Mouse (Mus musculus) intestine, embryonic 16.5 days (tissue): Measurements from ENCODE around the gene Gm7029. TPM values are rescaled to one million over a fixed set of nuclear protein-coding genes. Genes with fewer than 3 reads are reported as not detected.
"Not testable (repeated sequence)": the region's sequence is repeated elsewhere in the genome, so short reads cannot be mapped to it uniquely, and the experiment has no call there.

Source experiments
- ATAC-seq: fragments of 200-750 bp; cut with Nextera tagmentation; 2 replicates; pipeline ENCODE4 v1.8.0; 2017; ENCODE audit warnings: moderate TSS enrichment, moderate library complexity
- H3K27ac ChIP-seq: fragments of 300-500 bp; sonication (generic); 2 replicates; pipeline ENCODE4 v1.5.1; 2014; ENCODE audit warnings: mild to moderate bottlenecking, low read length
- H3K27me3 ChIP-seq: fragments of 300-500 bp; sonication (generic); replicated peaks from 2 replicates; pipeline ENCODE4 v1.6.1; 2014; ENCODE audit warnings: low read length, control low read depth, mixed read lengths; ENCODE audit not compliant: control insufficient read depth, insufficient read depth
- H3K36me3 ChIP-seq: fragments of 300-500 bp; sonication (generic); 2 replicates; pipeline ENCODE4 v1.6.1; 2014; ENCODE audit warnings: low read length, control low read depth; ENCODE audit not compliant: control insufficient read depth, insufficient read depth
- H3K4me1 ChIP-seq: fragments of 300-500 bp; sonication (generic); 2 replicates; pipeline ENCODE4 v1.6.1; 2014; ENCODE audit warnings: low read length, control low read depth, mixed read lengths; ENCODE audit not compliant: control insufficient read depth, insufficient read depth
- H3K4me2 ChIP-seq: fragments of 300-500 bp; sonication (generic); 2 replicates; pipeline ENCODE4 v1.6.1; 2014; ENCODE audit warnings: low read depth, low read length, control low read depth
- H3K4me3 ChIP-seq: fragments of 300-500 bp; sonication (generic); 2 replicates; pipeline ENCODE4 v1.5.1; 2014; ENCODE audit warnings: mild to moderate bottlenecking, low read length
- H3K9ac ChIP-seq: fragments of 300-500 bp; sonication (generic); 2 replicates; pipeline ENCODE4 v1.6.1; 2014; ENCODE audit warnings: low read depth, low read length
- H3K9me3 ChIP-seq: fragments of 300-500 bp; sonication (generic); 2 replicates; pipeline ENCODE4 v1.6.1; 2016; ENCODE audit warnings: low read length, control low read depth; ENCODE audit not compliant: control insufficient read depth
- WGBS: fragments of 180-500 bp; shearing (Covaris S2); extraction: QIAGEN DNeasy Blood & Tissue Kit; methylation state at CpG from one replicate; pipeline ENCODE4 v1.1.7; 2014; 5-methylcytosine and 5-hydroxymethylcytosine counted together
- polyA plus RNA-seq: library from polyadenylated mRNA; unstranded; fragments of >200 nt; fragmentation: Nextera tagmentation; extraction: Ambion mirVana; gene quantifications from 2 replicates; pipeline ENCODE4 v1.2.1, GENCODE M21; 2015

Gene Gm7029
- not detected in 2 replicates for polyA plus RNA-seq

GRCm38 (mm10) chr17:33873537-33873936 lies at the start of gene Gm7029:
Gm7029 (plus strand) TSS chr17:33873837.
- not testable (repeated sequence) for ATAC-seq, H3K27ac ChIP-seq, H3K9ac ChIP-seq, H3K27me3 ChIP-seq, H3K4me2 ChIP-seq, H3K4me1 ChIP-seq, H3K4me3 ChIP-seq, H3K9me3 ChIP-seq, H3K36me3 ChIP-seq
- 89% methylated on average over 3 of the region's 12 CpGs for whole genome bisulfite sequencing

GRCm38 (mm10) chr17:33824084-33824996 lies 49.3 kb upstream of the Gm7029 start, which contains the start of the genes Rps28 and Ndufa7:
Rps28 (minus strand) TSS chr17:33824562.
Ndufa7 (plus strand) TSS chr17:33824572.
- ATAC-seq: peak; percentile 89
- Histone ChIP-seq H3K4me2 (peak within 1 kb of the TSS; percentile 86), H3K4me3 (peak within 1 kb of the TSS; percentile 75), H3K36me3 (peaks cover 19% of the 10 kb centered on the region; the same call in 1 of the 2 replicates), H3K27me3 (no peaks in the 10 kb centered on the region), H3K27ac (peak within 1 kb of the TSS; percentile 87), H3K9ac (peak within 1 kb of the TSS; percentile 83), H3K4me1 (peaks cover 20% of the 10 kb centered on the region), H3K9me3 (no peaks in the 10 kb centered on the region)
- WGBS: under 1% methylated on average over 51 of the region's 51 CpGs

GRCm38 (mm10) chr17:33824997-33825330 lies 48.7 kb upstream of the Gm7029 start:
- 5% methylated on average over 6 of the region's 6 CpGs for WGBS
- not testable (repeated sequence) for ATAC-seq, H3K27me3 ChIP-seq, H3K9me3 ChIP-seq
- H3K27ac ChIP-seq: peak overlapping the region; percentile 87
- peak overlapping the region; percentile 80 for H3K9ac ChIP-seq
- H3K36me3 ChIP-seq: peaks cover 16% of the 10 kb centered on the region; the same call in 1 of the 2 replicates
- H3K4me2 ChIP-seq: peak overlapping the region; percentile 74
- peaks cover 20% of the 10 kb centered on the region for H3K4me1 ChIP-seq
- peak overlapping the region; percentile 75 for H3K4me3 ChIP-seq

GRCm38 (mm10) chr17:33825462-33825861 lies 48.2 kb upstream of the Gm7029 start:
- WGBS: 78% methylated on average over 8 of the region's 8 CpGs
- Histone ChIP-seq H3K9ac (no peak overlapping the region), H3K27ac (no peak overlapping the region), H3K4me3 (peak overlapping the region; percentile 75), H3K9me3 (no peaks in the 10 kb centered on the region), H3K4me2 (peak overlapping the region; percentile 74), H3K27me3 (no peaks in the 10 kb centered on the region), H3K36me3 (peaks cover 13% of the 10 kb centered on the region; the same call in 1 of the 2 replicates), H3K4me1 (peaks cover 20% of the 10 kb centered on the region)
- ATAC-seq: no peak

- WGBS: 0% methylated on average over 3 of the region's 3 CpGs
- no peak overlapping the region for H3K9ac ChIP-seq
- H3K4me2 ChIP-seq: no peak overlapping the region
- H3K9me3 ChIP-seq: no peaks in the 10 kb centered on the region
- H3K36me3 ChIP-seq: peaks cover 11% of the 10 kb centered on the region; the same call in 1 of the 2 replicates
- no peak for ATAC-seq
- peaks cover 20% of the 10 kb centered on the region for H3K4me1 ChIP-seq
- H3K27me3 ChIP-seq: no peaks in the 10 kb centered on the region
- H3K27ac ChIP-seq: no peak overlapping the region
- no peak overlapping the region for H3K4me3 ChIP-seq
These were observed 46.8 kb upstream of the Gm7029 start for GRCm38 (mm10) chr17:33826850-33827249.

GRCm38 (mm10) chr17:33828892-33829291 lies 44.7 kb upstream of the Gm7029 start:
- Histone ChIP-seq H3K9ac (no peak overlapping the region; the same call in 1 of the 2 replicates), H3K4me1 (peaks cover 8% of the 10 kb centered on the region), H3K4me3 (no peak overlapping the region), H3K27me3 (no peaks in the 10 kb centered on the region), H3K4me2 (no peak overlapping the region), H3K9me3 (no peaks in the 10 kb centered on the region), H3K36me3 (0 out of 2 replicates have a peak, but pooled peaks cover 3% of the 10 kb centered on the region), H3K27ac (0 out of 2 replicates have a peak overlapping the region, but pooled peaks have one; percentile 3)
- peak; percentile 68 for ATAC-seq
- 49% methylated on average over 2 of the region's 2 CpGs for WGBS

GRCm38 (mm10) chr17:33829561-33829960 lies 44.1 kb upstream of the Gm7029 start:
- H3K4me3 ChIP-seq: no peak overlapping the region
- no peaks in the 10 kb centered on the region for H3K9me3 ChIP-seq
- H3K27ac ChIP-seq: no peak overlapping the region
- no peak overlapping the region for H3K9ac ChIP-seq
- no peaks in the 10 kb centered on the region for H3K27me3 ChIP-seq
- peaks cover 8% of the 10 kb centered on the region for H3K4me1 ChIP-seq
- 91% methylated on average over 10 of the region's 10 CpGs for WGBS
- ATAC-seq: no peak
- H3K36me3 ChIP-seq: peaks cover 7% of the 10 kb centered on the region; the same call in 1 of the 2 replicates
- H3K4me2 ChIP-seq: no peak overlapping the region

- Histone ChIP-seq H3K4me2 (peak within 1 kb of the TSS; percentile 80), H3K4me1 (peaks cover 10% of the 10 kb centered on the region), H3K9me3 (no peaks in the 10 kb centered on the region), H3K36me3 (peaks cover 3% of the 10 kb centered on the region; the same call in 1 of the 2 replicates), H3K4me3 (peak within 1 kb of the TSS; percentile 67), H3K27me3 (no peaks in the 10 kb centered on the region), H3K9ac (peak within 1 kb of the TSS; percentile 68), H3K27ac (no peak within 1 kb of the TSS)
- ATAC-seq: peak; percentile 95
- WGBS: under 1% methylated on average over 45 of the region's 45 CpGs
These were observed 30.5 kb upstream of the Gm7029 start, which contains the start of gene Cd320 for GRCm38 (mm10) chr17:33842966-33843795. Cd320 (plus strand) TSS chr17:33843091.

GRCm38 (mm10) chr17:33844196-33844595 lies 29.4 kb upstream of the Gm7029 start:
- Histone ChIP-seq H3K4me2 (0 out of 2 replicates have a peak overlapping the region, but pooled peaks have one; percentile 80), H3K4me3 (no peak overlapping the region), H3K36me3 (peaks cover 7% of the 10 kb centered on the region; the same call in 1 of the 2 replicates), H3K9ac (peak overlapping the region; percentile 13; the same call in 1 of the 2 replicates), H3K27ac (no peak overlapping the region), H3K27me3 (no peaks in the 10 kb centered on the region), H3K4me1 (peaks cover 10% of the 10 kb centered on the region), H3K9me3 (no peaks in the 10 kb centered on the region)
- 50% methylated on average over 1 of the region's 1 CpGs for WGBS
- ATAC-seq: no peak
